Mouse (Mus musculus): ENCODE data around the gene Cyld. TPM values are rescaled to one million over a fixed set of nuclear protein-coding genes. Genes with fewer than 3 reads are reported as not detected.

Cyld gene
- total and polyA plus RNA-seq, 3 experiments, result 7.2 to 7.8 TPM; not detected in 1

DNA sequence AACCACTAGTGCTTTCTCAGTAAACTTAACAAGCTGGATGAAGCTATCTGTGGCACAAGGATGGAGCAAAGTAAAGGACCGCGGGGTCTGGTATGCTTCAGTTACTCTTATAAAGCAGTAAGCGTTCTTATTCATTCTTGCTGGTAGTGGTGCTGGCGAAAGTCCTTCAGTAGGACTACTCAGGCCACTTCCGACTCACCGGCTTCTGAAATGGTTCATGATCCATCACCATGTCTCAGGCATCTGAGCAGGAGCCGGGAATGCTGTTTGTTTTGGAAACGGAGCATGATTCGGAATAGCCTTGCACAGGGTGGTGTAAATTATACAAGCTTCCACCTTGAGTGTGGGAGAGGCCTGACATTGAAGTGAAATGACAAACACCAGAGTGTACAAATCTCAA, 99.8 kb downstream of the Cyld start:
- Histone ChIP-seq H3K36me3 (ENCODE audit: control insufficient read depth in 1 of 2, insufficient read depth in 2 of 2, low read length in 2 of 2) (no peaks in the 10 kb centered on the region), H3K27ac (ENCODE audit: control insufficient read depth, low read depth, low read length) (no peak overlapping the region), H3K4me1 (ENCODE audit: control insufficient read depth in 1 of 2, insufficient read depth in 2 of 2, low read length in 2 of 2) (no peaks in the 10 kb centered on the region), H3K4me3 (ENCODE audit: control insufficient read depth in 1 of 2, insufficient read depth in 1 of 2, low read depth in 2 of 2, low read length in 2 of 2) (no peak overlapping the region), H3K79me2 (ENCODE audit: control insufficient read depth, insufficient read depth, low read length, poor library complexity) (no peaks in the 10 kb centered on the region), H3K27me3 (ENCODE audit: control insufficient read depth in 1 of 2, insufficient read depth in 2 of 2, low read length in 2 of 2) (no peaks in the 10 kb centered on the region), H3K9ac (ENCODE audit: control insufficient read depth, low read depth, low read length, poor library complexity, severe bottlenecking) (no peak overlapping the region), H3K9me3 (replicated peaks; ENCODE audit: insufficient read depth, low read length) (no peaks in the 10 kb centered on the region)
- TF ChIP-seq RAD21 (IDR thresholded peaks at IDR 0.05; ENCODE audit: low read depth, low read length), result no peak
- no peak for TF ChIP-seq SIN3A (IDR thresholded peaks at IDR 0.05; ENCODE audit: low read length)
- no peak for TF ChIP-seq MXI1 (IDR thresholded peaks at IDR 0.05; ENCODE audit: low read depth, low read length)
- no peak for TF ChIP-seq MAX (IDR thresholded peaks at IDR 0.05; ENCODE audit: low read length)
- TF ChIP-seq JUND (IDR thresholded peaks at IDR 0.05; ENCODE audit: low read depth, low read length), result no peak
- no peak for TF ChIP-seq ZMIZ1 (IDR thresholded peaks at IDR 0.05; ENCODE audit: low read depth, low read length)
- no peak for TF ChIP-seq ZNF384 (IDR thresholded peaks at IDR 0.05; ENCODE audit: low read depth, low read length)
- no peak for TF ChIP-seq ELF1 (IDR thresholded peaks at IDR 0.05; ENCODE audit: low read depth, low read length)
- no peak for TF ChIP-seq BHLHE40 (IDR thresholded peaks at IDR 0.05; ENCODE audit: borderline replicate concordance, low read depth, low read length)
- no peak for TF ChIP-seq GATA1 (IDR thresholded peaks at IDR 0.05; ENCODE audit: low read depth, low read length)
- TF ChIP-seq GABPA (IDR thresholded peaks at IDR 0.05; ENCODE audit: low read depth, low read length), result no peak
- TF ChIP-seq SMC3 (IDR thresholded peaks at IDR 0.05; ENCODE audit: low read depth, low read length), result no peak
- no peak for DNase-seq (ENCODE audit: low read depth, low spot score)

Other genes with a start within 250 kb of the Cyld start
- gene Nkd1, start 175.7 kb upstream of the Cyld start, total RNA-seq (2012; rRNA removed), result not detected in 2 replicates
- not detected for gene Nkd1, start 175.7 kb upstream of the Cyld start, polyA plus RNA-seq (2012; ENCODE audit: insufficient read depth in 1 of 2, insufficient read length in 2 of 2, low read depth in 1 of 2, low replicate concordance in 2 of 2, missing spikeins in 1 of 2)
- gene Snx20, start 60.9 kb upstream of the Cyld start, total RNA-seq (2012; rRNA removed), result 10.1 and 13.3 TPM in 2 replicates
- 10 to 100 TPM in 1 of 2 experiments, not detected in 1; 15.9 TPM for gene Snx20, start 60.9 kb upstream of the Cyld start, polyA plus RNA-seq (2012; ENCODE audit: insufficient read depth in 1 of 2, insufficient read length in 2 of 2, low read depth in 1 of 2, low replicate concordance in 2 of 2, missing spikeins in 1 of 2)
- 0.42 and 0.50 TPM in 2 replicates for gene Nod2, start 49.7 kb upstream of the Cyld start, total RNA-seq (2012; rRNA removed)
- gene Nod2, start 49.7 kb upstream of the Cyld start, polyA plus RNA-seq (2012; ENCODE audit: insufficient read depth in 1 of 2, insufficient read length in 2 of 2, low read depth in 1 of 2, low replicate concordance in 2 of 2, missing spikeins in 1 of 2), result under 1 TPM in 1 of 2 experiments, not detected in 1; 0.22 TPM

Measured in MEL (cell line).